Mouse (Mus musculus): Measurements from ENCODE around the gene Nxph3.
"Not testable (repeated sequence)": the region's sequence is repeated elsewhere in the genome, so short reads cannot be mapped to it uniquely, and the experiment has no call there.

The Nxph3 gene

DNA sequence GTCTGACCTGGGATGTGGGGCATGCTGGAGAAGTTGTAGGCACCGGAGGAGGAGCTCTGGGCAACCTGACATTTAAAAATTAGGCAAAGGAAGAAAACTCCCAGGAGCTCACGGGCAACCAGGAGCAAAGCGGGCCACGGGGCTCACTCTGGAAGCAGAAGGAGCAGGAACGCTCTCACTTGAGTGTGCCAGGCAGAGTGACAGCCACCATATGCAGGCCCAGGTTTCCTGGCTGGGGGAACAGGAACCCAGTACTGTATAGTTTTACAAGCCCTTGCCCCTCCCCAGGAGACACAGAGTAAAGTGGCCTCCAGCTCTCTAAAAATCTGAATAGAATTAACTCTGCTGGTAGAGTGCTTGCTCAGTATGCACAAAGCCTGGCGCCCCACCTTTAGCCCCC, 2.8 kb upstream of the Nxph3 start:
- DNase-seq: peak; percentile 48

DNA sequence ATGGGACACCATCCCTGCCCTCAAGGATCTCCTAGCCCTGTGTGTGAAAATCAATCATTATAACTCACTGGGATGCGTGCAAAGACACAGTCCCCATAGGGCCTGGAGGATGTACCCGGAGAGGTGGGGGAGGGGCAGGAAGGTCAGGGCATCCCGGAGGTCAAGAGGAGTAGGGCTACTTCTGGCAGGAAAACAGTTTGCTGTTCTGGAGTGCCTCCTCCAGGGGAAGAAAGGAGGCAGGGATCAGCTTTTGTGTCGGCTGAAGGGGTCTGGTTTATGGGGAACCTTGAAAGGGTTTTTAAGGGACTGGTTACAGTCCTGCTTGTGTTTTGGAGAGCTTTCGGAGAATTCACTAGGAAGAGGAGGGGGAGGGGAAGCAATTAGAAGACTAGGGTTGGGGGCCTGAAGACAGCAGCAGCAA, 2.1 kb upstream of the Nxph3 start:
- DNase-seq: peak; percentile 47

DNA sequence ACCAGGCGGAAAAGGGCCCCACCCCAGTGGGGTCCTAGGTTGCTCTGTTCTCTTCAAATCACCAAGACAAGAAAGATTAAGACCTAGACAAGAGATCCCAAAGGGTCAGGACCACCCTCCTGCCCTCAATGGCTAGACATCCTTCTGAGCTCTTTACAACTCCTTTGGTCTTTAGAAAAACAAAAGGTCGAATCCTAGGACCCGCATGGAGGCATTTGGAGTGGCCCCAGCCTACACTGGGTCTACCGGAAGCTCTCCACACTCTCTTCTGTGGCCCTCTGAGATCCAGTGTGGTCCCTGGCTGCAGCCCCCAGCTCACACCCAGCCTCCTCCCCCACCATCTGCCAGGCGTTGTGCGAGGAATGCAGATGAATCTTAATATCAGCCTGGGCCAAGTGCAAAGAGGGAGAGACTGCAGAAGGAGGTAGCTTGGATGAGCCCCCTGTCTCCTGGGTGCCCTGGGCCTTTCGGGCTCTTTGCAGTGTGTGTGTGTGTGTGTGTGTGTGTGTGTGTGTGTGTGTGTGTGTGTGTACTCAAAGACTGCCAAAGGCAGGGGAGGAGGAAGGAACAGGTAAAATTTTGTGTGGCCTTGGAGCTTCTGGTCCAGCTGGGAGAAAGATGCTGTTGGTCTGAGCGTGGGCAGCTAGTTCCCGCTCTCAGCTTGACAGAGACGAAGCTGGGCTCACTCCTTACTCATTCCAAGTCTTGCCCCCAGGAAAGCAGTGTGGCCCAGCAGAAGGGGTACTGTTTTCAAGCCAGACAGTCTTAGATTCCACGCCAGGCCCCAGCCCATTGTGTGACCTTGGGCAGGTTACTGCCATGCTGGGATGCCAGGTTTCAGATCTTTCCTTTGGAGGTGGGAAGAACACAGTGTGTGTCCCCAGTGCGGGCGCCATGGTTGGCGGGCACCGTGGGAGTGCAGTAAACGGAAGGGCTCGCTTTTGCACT, 1.3 kb upstream of the Nxph3 start:
- peak; percentile 46 for DNase-seq

DNA sequence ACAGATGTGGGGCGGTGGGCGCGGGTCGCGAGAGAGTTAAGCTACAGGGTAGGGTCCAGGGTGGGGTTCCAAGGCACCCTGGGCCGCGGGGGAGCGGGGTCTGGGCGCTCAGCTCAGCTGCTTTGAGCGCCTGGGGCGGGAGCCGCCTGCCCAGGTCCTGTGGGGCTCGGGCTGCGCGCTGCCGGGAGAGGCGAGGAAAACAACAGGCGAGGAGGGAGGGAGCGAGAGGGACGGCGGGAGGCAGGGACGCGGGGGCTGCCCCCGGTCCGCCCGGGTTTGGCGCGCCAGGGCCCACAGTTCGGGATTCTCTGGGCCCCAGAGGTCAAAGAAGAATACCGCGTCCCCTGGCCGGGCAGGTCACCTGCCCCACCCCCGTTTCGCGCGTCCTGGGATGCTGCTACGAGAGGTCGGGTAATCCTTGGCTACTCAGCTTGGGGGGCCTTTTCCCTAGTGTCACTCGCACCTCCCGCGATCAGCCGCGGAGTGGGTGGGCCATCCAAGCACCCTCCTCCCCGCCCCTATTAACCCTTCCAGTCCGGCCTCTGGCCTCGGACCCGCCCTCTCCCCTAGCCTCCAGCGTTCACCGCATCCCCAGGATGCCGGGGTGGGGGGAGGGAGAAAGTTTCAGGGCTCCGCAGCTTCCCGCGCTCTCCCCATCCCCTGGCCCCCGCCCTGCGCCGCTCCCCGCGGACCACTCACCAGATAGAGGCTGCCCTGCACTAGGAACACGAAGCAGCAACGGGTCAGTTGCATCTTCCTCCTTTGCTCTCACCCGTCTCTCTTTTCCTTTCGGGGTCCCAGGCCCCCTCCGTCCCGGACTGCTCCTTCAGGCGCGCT, 691 bp downstream of the Nxph3 start:
- peak; percentile 61 for DNase-seq

DNA sequence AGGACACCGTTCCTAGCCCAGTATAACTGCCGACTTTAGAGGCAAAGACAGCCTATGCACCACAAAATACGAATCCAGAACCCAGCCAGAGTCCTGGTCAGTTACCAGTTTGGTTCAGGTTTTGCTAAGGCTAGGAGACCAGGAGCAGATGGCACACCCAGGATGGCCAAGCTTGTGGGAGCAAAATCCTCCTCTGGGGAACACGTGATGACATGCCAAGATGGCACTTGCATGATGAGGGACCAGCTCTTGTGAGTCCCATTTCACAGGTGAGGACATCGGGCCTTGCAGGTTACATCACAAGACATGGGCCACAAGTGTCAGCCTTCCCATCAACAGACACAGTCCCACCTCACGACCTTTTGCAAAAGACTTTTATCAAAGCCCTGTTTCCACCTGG, 2.0 kb downstream of the Nxph3 start:
- no peak for DNase-seq

DNA sequence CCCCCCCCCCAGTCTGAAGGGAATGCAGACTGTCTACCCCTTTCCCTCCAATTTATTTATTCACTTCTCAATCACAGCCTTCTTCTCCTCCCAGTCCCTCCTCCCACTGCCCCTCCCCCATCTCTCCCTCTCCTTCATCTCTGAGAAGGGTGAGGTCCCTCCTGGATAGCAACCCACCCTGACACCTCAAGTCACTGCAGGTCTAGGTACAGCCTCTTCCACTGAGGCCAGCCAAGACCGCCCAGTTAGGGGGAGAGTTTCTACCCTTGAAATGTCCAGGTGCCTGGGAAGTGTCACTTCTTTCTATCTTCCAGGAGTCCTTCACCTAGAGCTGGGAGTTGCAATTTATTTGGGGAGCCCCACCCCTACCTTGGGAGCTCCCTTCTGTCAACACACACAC, 2.5 kb downstream of the Nxph3 start:
- no peak for DNase-seq

DNA sequence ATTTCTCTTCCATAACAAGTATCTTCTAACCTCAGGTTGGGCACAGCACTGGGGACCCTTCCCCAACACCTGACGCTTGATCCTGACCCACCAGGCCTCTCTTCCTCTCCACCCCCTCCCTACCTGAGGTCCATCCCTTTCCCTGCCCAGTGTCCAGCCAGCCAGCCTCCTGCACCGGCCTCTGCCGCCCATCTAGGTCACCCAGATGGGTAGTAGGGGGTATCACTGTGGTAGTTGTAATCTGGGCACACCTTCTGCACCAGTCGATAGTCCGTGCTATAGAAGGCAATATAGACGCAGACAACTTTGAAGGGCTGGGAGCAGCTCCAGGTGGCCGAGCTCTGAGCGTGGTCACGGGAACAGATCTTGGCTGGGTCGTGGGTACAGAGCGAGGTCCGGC, 3.7 kb downstream of the Nxph3 start:
- DNase-seq: no peak

DNA sequence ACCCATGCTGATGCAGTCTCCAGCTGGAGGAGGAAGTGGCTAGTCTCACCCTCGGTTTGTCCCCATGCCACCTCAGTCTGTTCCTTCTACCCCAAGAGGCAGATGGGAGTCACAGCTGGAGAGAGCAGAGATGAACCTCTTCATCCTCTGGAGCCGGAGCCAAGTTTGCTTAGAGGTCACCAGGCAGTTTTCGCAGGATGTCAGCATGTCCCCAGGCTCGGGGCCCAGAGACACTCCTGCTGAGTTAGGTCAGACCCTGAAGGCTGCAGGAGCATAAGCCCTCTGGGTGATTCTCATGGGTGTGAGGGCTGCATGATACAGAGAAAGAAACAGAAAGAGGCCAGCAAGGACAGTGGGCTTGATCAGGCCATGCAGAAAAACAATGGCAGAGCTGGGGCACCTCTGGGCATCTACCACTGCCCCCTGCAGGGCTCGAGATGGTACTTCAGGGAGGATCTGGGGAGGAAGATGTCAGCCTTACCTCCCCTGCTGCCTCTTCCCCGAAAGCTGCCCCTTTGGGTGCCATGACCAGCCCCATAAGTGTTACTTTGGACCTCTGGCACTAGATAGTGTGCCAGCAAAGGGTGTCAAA, 5.1 kb downstream of the Nxph3 start:
- no peak for DNase-seq

DNA sequence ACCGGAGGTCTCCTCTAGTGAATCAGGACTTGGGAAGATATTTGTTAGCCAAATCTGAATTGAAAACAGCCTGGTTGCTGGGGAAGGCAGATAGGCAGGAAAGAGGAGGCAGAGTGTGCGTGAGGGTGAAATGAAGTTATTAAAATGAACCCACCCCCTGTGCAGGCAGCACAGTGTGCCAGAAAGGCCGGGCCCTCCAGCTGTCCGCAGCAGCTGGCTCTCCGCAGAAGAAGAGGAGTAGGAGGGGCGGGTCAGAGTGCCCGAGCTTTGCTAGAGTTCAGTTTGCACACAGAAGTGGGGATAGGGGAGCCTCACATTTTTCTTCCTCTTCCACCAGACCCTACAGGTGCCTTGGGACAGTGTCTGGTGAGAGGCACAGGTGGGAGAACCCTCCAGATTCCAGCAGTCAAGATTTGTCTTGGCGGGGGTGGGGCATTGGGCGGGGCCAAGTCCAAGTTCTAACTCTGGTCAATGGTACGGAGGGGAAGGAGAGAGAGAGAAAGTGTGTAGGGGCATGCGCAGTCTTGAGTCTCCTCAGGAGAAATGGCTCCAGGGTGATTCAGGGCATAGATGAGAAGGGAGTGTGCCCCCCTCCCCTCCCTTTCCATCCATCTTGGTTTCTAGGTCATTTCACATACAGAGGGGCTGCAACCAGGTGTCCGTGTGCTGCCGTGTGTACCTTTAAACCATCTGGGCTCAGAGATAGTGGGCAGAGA, 6.0 kb downstream of the Nxph3 start:
- DNase-seq: no peak

DNA sequence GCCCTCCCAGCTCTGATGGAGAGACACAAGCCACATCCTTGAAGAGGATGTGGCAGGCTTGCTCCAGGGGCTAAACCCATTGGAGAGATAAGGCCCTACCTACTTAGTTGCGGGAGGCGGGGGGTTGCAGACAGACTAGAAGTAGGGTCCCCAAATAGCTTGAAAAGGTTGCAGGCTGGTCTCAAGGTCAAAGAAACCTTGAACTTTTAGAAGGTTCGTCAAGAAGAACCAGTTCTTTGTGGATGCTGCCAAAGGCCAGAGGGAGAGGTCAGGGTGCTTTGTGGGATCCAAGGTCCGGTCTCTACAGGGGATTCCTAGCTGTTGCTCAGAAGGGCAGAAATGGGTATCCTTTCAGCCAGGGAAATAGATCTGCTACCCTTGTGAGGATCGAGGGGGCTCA, 6.6 kb downstream of the Nxph3 start:
- no peak for DNase-seq

DNA sequence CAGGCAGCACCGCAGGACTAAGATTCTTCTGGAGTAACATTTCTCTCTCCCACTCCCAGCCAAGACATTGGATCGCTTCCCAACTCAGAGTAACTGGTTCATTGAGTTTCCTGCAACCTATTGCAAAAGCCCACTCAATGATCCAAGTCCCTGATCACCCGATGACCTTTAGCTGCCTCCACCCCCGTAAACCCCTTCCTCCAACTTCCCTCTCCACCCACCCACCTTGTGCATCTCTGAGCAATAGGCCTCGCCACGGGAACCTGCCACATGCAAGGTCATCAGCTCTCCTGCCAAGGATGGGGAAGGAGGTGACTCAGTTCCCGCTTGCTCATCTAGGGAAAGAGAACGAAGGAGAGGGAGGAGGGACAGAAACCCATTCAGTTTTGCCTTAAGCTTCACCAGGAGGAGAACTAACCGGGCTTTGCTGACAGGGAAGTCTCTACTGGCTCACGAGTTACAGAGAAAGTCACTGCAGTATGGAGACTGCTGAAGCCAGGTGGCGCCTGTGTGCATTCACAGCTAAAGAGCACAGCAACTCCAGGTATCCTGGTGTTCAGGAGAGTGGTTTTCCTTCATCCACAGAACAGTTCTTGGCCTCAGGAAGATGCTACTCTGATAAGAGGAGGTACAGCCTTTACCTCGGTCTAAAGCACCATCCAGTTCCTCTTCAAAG, 7.2 kb downstream of the Nxph3 start:
- DNase-seq: no peak

DNA sequence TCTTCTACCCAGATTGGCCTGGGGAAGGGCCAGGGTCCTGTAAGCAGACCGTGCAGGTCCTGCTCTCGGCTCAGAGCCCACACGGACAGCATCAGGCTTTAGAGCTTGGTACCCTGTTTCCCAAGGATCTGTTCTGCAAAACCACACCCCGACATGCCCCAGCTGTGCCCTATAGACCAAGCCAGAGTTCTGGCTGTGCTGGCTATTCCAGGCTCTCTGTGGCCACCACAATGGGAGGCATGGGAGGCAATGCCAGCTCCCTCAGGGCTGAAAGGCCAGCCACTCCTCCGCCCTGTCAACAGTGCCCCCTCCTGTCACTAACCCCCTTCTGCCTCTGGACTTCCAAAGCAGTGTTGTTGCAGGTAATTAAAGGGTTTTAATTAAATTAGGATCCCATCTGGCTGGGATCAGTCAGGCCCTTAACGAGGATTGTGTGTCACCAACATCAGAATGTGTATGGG, 10.1 kb downstream of the Nxph3 start:
- DNase-seq: no peak

DNA sequence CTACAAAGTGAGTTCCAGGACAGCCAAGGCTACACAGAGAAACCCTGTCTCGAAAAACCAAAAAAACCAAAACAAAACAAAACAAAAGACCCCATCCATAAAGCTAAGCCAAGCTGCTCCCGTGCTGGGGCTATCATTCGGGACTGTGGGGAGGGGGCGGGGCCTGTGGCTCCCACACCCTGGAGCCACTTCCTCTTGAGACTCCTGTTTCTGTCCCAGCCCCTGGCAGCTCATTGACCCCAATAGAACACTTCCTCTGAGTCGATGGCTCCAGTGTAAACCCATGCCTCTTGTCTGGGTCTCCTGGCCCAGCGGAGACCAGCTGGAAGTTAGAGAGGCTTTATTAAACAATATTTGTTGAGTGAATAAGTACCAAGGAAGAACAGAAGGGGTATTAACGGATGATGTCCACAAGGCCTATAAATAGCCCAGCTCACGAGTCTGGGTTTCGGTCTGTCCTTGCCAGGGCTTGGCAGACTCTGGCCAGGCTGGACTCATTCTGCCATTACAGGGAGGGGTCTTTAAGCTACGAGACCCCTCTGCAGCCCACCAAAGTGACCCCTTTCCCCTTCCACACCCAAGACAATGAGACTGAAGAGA, 10.7 kb downstream of the Nxph3 start:
- DNase-seq: no peak

DNA sequence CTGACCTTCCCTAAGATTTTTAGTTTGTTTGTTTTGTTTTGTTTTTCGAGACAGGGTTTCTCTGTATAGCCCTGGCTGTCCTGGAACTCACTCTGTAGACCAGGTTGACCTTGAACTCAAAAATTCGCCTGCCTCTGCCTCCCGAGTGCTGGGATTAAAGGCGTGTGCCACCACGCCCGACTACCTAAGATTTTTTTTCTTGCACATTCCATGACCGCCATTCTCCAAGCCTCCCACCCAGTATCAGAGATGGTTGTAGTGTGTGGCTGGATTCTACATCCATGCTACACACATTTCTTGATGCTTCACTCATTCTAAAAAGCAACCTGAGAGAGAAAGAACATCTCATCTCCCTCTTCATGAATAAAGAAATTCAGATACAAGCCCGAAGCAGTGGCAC, 12.5 kb downstream of the Nxph3 start:
- not testable (repeated sequence) for DNase-seq

DNA sequence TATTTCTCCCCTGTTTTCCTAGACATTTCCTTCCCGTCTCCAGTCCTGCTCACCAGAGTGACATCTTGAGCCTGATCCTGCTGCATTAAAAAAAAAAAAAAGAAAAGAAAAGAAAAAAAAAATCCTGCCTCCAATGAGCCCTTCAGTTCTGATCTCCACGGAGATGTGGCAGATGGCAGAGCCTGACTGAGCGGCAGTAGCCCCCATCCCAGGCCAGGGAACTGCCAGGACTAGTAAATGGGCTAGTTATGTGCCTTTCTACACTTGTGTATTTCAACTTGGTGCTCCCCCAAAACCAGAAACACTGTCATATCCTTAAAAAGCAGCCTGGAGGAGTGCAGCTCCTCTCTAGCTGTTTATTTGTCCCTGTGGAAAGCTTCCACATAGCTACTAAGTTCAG, 13.5 kb downstream of the Nxph3 start:
- peak; percentile 68 for DNase-seq

DNA sequence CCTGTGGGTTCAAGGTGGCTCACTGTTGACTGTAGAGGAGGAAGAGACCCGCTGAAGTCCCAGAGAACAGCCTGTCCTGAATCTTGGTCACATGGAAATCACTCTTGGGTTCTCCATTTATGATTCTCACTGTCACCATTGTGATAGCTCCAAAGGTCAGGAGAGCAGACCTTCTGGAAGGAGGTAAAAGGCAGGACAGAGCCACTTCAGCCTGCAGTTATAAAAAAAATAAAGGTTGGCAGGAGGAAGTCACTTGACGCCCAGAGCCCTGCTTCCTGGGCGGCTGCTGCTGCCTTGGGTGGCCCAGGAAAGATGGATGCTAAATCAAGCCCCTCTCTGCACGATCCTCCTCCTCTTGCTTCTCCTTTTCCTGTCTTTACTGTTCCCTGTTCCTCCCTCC, 14.0 kb downstream of the Nxph3 start:
- no peak for DNase-seq

DNA sequence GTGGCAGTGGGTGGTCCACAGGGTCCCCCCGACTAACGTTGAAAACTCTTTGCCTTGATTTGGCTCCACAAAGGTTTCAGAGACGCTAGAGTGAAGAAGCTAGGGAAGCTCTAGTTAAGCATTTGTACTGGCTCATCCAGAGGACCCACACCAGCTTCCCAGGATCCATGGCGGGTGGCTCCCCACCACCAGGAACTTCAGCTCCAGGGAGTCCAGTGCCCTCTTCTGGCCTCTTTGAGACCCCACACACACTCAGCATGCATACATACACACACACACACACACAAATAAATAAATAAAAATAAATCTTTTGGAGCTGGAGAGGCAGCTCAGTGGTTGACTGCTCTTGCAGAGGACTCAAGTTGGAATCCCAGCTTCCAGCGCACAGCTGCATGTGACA, 16.4 kb downstream of the Nxph3 start:
- no peak for DNase-seq

DNA sequence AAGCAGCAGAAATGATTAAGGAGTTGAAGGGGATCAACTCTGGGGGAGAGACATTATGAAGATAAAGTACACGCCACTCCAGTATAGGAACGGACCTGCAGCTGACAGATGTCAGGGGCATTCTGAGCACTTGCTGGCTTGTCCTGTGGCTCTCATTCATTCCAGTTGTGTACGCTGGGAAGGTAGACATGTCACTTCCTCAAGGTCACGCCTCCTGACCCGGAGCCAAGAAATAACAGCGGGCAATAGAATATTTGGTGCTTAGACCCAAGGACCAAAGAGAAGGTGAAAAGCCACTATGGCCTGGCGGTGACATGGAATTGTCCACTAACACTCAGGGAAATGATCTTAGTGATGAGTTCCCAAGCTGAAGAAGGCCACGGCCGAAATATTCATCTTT, 18.5 kb downstream of the Nxph3 start:
- DNase-seq: no peak

DNA sequence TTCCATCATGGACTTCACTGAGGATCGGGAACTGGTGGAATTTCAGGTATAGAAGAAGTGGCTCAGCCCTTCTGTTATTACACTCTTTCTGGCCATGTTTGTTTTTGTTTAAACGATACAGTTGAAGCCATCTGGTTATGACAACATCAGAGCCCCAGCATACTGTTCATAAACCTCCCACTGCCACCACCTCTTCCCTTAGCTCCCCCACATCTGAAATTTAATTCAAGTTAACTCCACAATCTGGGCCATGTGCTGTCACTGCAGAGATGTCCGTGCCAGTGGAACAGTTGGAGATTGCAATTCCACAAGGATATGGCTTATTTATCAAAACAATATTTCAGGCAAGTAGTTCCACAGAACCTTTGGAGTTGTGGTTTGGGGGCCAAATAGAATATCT, 20.0 kb downstream of the Nxph3 start:
- no peak for DNase-seq

DNA sequence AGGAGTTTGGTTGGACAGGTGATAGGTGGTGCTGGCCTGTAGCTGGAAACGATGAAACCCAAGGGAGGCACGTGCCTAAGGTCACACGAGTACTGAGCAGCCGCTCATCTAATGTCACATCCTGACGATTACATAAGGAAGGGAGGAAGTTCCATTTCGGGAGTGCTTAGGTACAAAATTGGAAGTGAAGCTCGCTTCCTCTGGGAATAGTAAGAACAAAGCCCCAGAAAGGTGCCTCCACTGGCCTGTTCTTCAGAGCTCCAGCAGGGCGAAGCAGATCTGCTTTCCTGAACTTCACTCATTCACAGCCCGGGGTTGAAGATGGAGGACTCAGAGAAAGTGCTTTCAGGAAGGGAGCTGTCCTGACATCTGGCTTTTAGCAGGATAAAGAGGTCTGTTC, 20.4 kb downstream of the Nxph3 start:
- no peak for DNase-seq

DNA sequence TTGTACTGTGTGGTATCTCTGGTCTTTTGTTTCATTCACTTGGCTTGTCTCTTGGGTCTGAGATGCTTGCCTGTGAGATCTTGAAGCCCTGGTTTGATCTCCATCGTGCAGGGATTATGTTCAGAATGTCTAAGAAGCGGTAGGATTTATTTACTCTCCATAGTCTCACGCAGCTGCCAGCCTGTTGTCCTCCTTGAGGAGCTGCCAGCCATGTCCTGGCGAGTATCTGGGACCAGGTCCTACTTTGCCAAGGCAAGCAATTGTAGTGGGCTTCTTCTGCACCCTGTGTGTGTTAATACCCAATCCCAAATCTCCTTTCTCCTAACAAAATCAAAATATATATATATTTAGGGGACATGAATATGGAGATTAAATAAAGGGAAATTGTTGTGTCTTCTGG, 21.4 kb downstream of the Nxph3 start:
- DNase-seq: no peak

DNA sequence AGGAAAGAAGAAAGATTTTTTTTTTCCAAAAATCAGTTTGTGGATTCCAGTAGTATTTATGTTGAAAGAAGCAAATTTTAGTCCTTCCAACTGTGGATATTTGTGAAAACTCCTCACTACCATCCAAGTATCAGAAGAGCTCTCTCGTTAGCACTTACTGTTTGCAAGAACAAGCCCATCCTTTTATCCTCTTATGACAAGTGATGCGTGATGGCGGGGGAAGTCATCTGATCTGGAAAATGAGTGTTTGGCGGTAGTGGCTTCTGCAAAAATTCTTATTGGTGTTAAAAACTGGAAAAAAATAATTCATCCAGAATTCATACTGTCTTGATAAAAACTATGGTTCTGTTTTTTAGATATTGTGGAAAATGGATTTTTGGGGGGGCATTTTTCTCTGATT, 22.1 kb downstream of the Nxph3 start:
- no peak for DNase-seq
